Mouse (Mus musculus): ENCODE results near the gene Plagl2. TPM values are rescaled to one million over a fixed set of nuclear protein-coding genes. Genes with fewer than 3 reads are reported as not detected.

Plagl2 gene
- polyA plus RNA-seq, 1 experiment: 4.5 TPM

DNA sequence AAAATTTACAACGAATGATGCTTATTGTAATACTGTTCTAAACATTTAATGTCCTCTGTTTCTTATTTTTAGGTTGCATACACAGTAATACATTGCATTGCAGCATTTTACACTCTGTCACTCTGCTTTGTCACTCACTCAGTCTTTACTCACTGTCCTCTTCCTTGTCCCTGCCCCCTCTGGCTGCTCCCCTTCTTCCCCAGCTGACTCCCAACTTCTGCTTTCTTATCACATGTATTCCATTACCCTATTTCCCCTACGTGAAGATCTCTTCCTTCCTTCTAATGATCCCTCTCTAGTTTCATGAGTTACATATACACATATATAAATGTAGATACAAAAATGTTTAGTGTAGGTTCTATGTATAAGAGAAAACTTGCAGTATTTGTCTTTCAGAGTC, 42.1 kb downstream of the Plagl2 start:
- TF ChIP-seq CEBPB (IDR thresholded peaks at IDR 0.05; ENCODE audit: low read depth): no peak
- TF ChIP-seq MAX (IDR thresholded peaks at IDR 0.05): no peak
- TF ChIP-seq MYOG (IDR thresholded peaks at IDR 0.05; ENCODE audit: control insufficient read depth, extremely low read depth, insufficient read length): no peak
- no peak for TF ChIP-seq CTCF (IDR thresholded peaks at IDR 0.05; ENCODE audit: control insufficient read depth, insufficient read depth, insufficient read length)
- TF ChIP-seq USF1 (IDR thresholded peaks at IDR 0.05; ENCODE audit: low read depth): no peak
- no peak for TF ChIP-seq FOSL1 (IDR thresholded peaks at IDR 0.05; ENCODE audit: insufficient read depth, low read length, poor library complexity, severe bottlenecking)
- no peak for TF ChIP-seq MYOD1 (IDR thresholded peaks at IDR 0.05; ENCODE audit: control insufficient read depth, insufficient read length, low read depth)
- Histone ChIP-seq H3ac (ENCODE audit: control insufficient read depth, insufficient read length, low read depth) (no peak overlapping the region), H3K79me3 (ENCODE audit: low read depth) (no peaks in the 10 kb centered on the region), H3K27me3 (ENCODE audit: control insufficient read depth, insufficient read depth, insufficient read length) (no peaks in the 10 kb centered on the region), H3K36me3 (ENCODE audit: control insufficient read depth, insufficient read depth) (peaks cover 86% of the 10 kb centered on the region), H3K79me2 (ENCODE audit: control insufficient read depth, insufficient read depth) (no peaks in the 10 kb centered on the region), H3K4me3 (ENCODE audit: insufficient read depth, poor library complexity, severe bottlenecking) (no peak overlapping the region)

DNA sequence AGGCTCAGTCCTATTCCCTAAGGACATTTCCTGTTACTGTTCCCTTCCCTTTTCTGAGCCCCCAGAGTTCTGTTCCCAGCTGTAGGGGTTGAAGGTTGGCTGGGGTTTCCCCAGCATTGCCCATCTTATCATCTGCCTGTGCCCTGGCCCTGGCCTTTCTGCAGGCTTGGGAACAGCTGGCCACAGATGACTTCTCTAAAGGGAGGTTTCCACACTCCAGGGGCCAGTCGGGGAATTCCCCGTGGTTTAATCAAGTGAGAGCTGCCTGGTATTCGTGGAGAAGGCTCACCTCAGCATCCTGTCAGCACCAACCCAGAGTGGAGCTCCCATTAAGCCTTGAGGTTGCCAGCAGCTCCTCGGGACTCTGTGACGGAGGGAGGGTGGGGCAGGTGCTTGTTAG, 42.7 kb downstream of the Plagl2 start:
- no peaks in the 10 kb centered on the region for H3K79me2 ChIP-seq (ENCODE audit: control insufficient read depth, insufficient read depth)
- H3K36me3 ChIP-seq (ENCODE audit: control insufficient read depth, insufficient read depth): peaks cover 86% of the 10 kb centered on the region
- TF ChIP-seq MYOG (IDR thresholded peaks at IDR 0.05; ENCODE audit: control insufficient read depth, extremely low read depth, insufficient read length) (no peak), CTCF (IDR thresholded peaks at IDR 0.05; ENCODE audit: control insufficient read depth, insufficient read depth, insufficient read length) (no peak), MAX (IDR thresholded peaks at IDR 0.05) (no peak), FOSL1 (IDR thresholded peaks at IDR 0.05; ENCODE audit: insufficient read depth, low read length, poor library complexity, severe bottlenecking) (no peak), USF1 (IDR thresholded peaks at IDR 0.05; ENCODE audit: low read depth) (no peak), CEBPB (IDR thresholded peaks at IDR 0.05; ENCODE audit: low read depth) (no peak)
- H3K4me3 ChIP-seq (ENCODE audit: insufficient read depth, poor library complexity, severe bottlenecking): no peak overlapping the region
- H3K79me3 ChIP-seq (ENCODE audit: low read depth): no peaks in the 10 kb centered on the region
- H3K27me3 ChIP-seq (ENCODE audit: control insufficient read depth, insufficient read depth, insufficient read length): no peaks in the 10 kb centered on the region
- H3ac ChIP-seq (ENCODE audit: control insufficient read depth, insufficient read length, low read depth): no peak overlapping the region

DNA sequence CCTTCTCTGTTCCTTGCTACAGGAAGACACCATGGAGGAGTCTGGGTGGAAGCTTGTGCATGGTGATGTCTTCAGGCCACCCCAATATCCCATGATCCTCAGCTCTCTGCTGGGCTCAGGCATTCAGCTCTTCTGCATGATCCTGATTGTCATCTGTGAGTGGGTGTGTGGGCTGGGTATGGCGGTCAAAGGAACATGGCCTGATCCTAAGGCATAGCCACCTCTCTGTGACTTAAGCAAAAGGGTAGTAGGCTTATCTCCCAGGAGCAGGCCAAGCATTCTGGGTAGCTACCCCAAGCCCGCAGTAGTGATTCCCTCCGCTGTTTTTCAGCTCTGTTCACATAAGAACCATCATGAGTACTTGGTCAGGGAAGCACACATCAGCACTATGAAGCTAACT, 47.0 kb downstream of the Plagl2 start:
- Histone ChIP-seq H3ac (ENCODE audit: control insufficient read depth, insufficient read length, low read depth) (no peak overlapping the region), H3K4me3 (ENCODE audit: insufficient read depth, poor library complexity, severe bottlenecking) (no peak overlapping the region), H3K27me3 (ENCODE audit: control insufficient read depth, insufficient read depth, insufficient read length) (no peaks in the 10 kb centered on the region), H3K36me3 (ENCODE audit: control insufficient read depth, insufficient read depth) (peaks cover 88% of the 10 kb centered on the region), H3K79me2 (ENCODE audit: control insufficient read depth, insufficient read depth) (no peaks in the 10 kb centered on the region), H3K79me3 (ENCODE audit: low read depth) (no peaks in the 10 kb centered on the region)
- TF ChIP-seq USF1 (IDR thresholded peaks at IDR 0.05; ENCODE audit: low read depth) (no peak), CEBPB (IDR thresholded peaks at IDR 0.05; ENCODE audit: low read depth) (no peak), FOSL1 (IDR thresholded peaks at IDR 0.05; ENCODE audit: insufficient read depth, low read length, poor library complexity, severe bottlenecking) (no peak), MAX (IDR thresholded peaks at IDR 0.05) (no peak), CTCF (IDR thresholded peaks at IDR 0.05; ENCODE audit: control insufficient read depth, insufficient read depth, insufficient read length) (no peak)

DNA sequence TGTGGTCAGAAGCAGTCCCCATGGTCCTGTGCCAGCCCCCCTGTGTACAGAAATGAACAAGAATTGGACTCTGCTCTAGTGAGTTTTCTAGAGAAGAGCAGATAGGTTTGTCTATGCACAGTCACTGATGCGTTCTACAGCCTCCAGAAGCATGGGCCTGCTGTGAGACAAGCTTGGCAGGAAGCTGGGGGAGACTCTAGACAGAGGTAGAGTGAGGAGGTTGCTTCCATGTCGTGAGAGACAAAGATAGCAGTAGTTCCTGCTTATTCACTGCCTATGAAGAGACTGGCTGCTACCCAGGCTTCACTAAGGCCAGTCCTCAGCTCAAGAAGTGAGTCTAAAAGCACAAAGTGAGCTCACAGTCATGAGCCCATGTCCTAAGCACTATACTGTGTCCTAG, 50.0 kb downstream of the Plagl2 start:
- Histone ChIP-seq H3K4me3 (ENCODE audit: insufficient read depth, poor library complexity, severe bottlenecking) (no peak overlapping the region), H3K79me3 (ENCODE audit: low read depth) (no peaks in the 10 kb centered on the region), H3K27me3 (ENCODE audit: control insufficient read depth, insufficient read depth, insufficient read length) (no peaks in the 10 kb centered on the region), H3K36me3 (ENCODE audit: control insufficient read depth, insufficient read depth) (peaks cover 92% of the 10 kb centered on the region), H3ac (ENCODE audit: control insufficient read depth, insufficient read length, low read depth) (no peak overlapping the region), H3K79me2 (ENCODE audit: control insufficient read depth, insufficient read depth) (no peaks in the 10 kb centered on the region)
- TF ChIP-seq MYOG (IDR thresholded peaks at IDR 0.05; ENCODE audit: control insufficient read depth, extremely low read depth, insufficient read length) (no peak), FOSL1 (IDR thresholded peaks at IDR 0.05; ENCODE audit: insufficient read depth, low read length, poor library complexity, severe bottlenecking) (no peak), MAX (IDR thresholded peaks at IDR 0.05) (no peak), CEBPB (IDR thresholded peaks at IDR 0.05; ENCODE audit: low read depth) (no peak), USF1 (IDR thresholded peaks at IDR 0.05; ENCODE audit: low read depth) (no peak), CTCF (IDR thresholded peaks at IDR 0.05; ENCODE audit: control insufficient read depth, insufficient read depth, insufficient read length) (no peak), MYOD1 (IDR thresholded peaks at IDR 0.05; ENCODE audit: control insufficient read depth, insufficient read length, low read depth) (no peak)

DNA sequence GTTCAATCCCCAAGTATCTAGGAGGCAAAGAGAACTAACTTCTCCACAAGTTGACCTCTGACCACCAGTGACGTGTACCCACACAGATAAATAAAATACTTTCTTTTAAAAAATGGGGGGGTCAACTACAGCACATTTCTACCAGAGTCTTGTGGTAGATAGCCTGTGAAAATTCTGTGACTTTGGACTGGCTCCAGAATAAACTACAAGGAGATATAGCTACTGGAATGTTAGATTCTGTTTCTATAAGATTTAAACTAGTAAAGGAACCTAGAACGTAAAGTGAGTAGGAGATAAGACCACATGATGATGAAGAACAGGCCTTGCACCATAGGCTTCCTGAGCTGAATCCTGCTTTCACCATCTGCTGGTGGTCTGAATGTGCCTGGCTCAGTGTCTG, 53.4 kb downstream of the Plagl2 start:
- Histone ChIP-seq H3K79me3 (ENCODE audit: low read depth) (no peaks in the 10 kb centered on the region), H3ac (ENCODE audit: control insufficient read depth, insufficient read length, low read depth) (no peak overlapping the region), H3K36me3 (ENCODE audit: control insufficient read depth, insufficient read depth) (peaks cover 93% of the 10 kb centered on the region), H3K27me3 (ENCODE audit: control insufficient read depth, insufficient read depth, insufficient read length) (no peaks in the 10 kb centered on the region), H3K79me2 (ENCODE audit: control insufficient read depth, insufficient read depth) (no peaks in the 10 kb centered on the region), H3K4me3 (ENCODE audit: insufficient read depth, poor library complexity, severe bottlenecking) (no peak overlapping the region)
- TF ChIP-seq USF1 (IDR thresholded peaks at IDR 0.05; ENCODE audit: low read depth) (no peak), FOSL1 (IDR thresholded peaks at IDR 0.05; ENCODE audit: insufficient read depth, low read length, poor library complexity, severe bottlenecking) (no peak), MYOG (IDR thresholded peaks at IDR 0.05; ENCODE audit: control insufficient read depth, extremely low read depth, insufficient read length) (no peak), CTCF (IDR thresholded peaks at IDR 0.05; ENCODE audit: control insufficient read depth, insufficient read depth, insufficient read length) (no peak), CEBPB (IDR thresholded peaks at IDR 0.05; ENCODE audit: low read depth) (no peak), MAX (IDR thresholded peaks at IDR 0.05) (no peak), MYOD1 (IDR thresholded peaks at IDR 0.05; ENCODE audit: control insufficient read depth, insufficient read length, low read depth) (no peak)

DNA sequence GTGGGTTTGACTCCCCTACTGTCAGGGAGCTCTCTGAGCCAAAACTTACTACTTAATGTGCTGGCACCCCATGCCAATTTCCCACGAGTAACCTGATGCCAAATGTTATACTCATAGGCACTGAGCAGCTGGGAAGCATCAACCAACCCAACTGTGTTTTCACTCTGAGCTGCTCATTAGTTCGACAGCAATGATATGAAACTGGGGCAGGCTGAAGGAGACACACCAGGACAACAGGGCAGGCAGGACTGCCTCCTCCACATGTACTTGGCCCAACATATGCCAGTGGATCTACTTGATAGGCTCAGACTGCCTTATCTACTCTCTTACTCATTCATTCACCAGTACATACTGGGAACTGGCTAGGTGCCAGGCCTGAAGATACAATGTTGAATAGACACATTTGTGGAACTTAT, 55.0 kb downstream of the Plagl2 start:
- Histone ChIP-seq H3ac (ENCODE audit: control insufficient read depth, insufficient read length, low read depth) (no peak overlapping the region), H3K36me3 (ENCODE audit: control insufficient read depth, insufficient read depth) (peaks cover 93% of the 10 kb centered on the region), H3K4me3 (ENCODE audit: insufficient read depth, poor library complexity, severe bottlenecking) (no peak overlapping the region), H3K79me2 (ENCODE audit: control insufficient read depth, insufficient read depth) (peaks cover 3% of the 10 kb centered on the region), H3K79me3 (ENCODE audit: low read depth) (no peaks in the 10 kb centered on the region), H3K27me3 (ENCODE audit: control insufficient read depth, insufficient read depth, insufficient read length) (no peaks in the 10 kb centered on the region)
- no peak for TF ChIP-seq CEBPB (IDR thresholded peaks at IDR 0.05; ENCODE audit: low read depth)
- TF ChIP-seq FOSL1 (IDR thresholded peaks at IDR 0.05; ENCODE audit: insufficient read depth, low read length, poor library complexity, severe bottlenecking): no peak
- no peak for TF ChIP-seq MYOG (IDR thresholded peaks at IDR 0.05; ENCODE audit: control insufficient read depth, extremely low read depth, insufficient read length)
- TF ChIP-seq MYOD1 (IDR thresholded peaks at IDR 0.05; ENCODE audit: control insufficient read depth, insufficient read length, low read depth): no peak
- no peak for TF ChIP-seq CTCF (IDR thresholded peaks at IDR 0.05; ENCODE audit: control insufficient read depth, insufficient read depth, insufficient read length)
- TF ChIP-seq MAX (IDR thresholded peaks at IDR 0.05): no peak
- TF ChIP-seq USF1 (IDR thresholded peaks at IDR 0.05; ENCODE audit: low read depth): no peak

Data from C2C12 (cell line).